Mouse (Mus musculus): ENCODE data around the gene Lag3. TPM values are rescaled to one million over a fixed set of nuclear protein-coding genes. Genes with fewer than 3 reads are reported as not detected.

Gene Lag3
- polyA plus RNA-seq (2014; fragmentation: Nextera tagmentation; extraction: Ambion mirVana): 1.2 and 2.7 TPM in 2 replicates

GRCm38 (mm10) chr6:124911533-124912218 lies at the start of gene Lag3:
Gene Lag3 (minus strand): TSS chr6:124911705.
- H3K4me3 ChIP-seq (ENCODE audit: low read depth, low read length): no peak within 1 kb of the TSS

GRCm38 (mm10) chr6:124961021-124961420 lies 49.5 kb upstream of the Lag3 start:
- Histone ChIP-seq H3K9ac (ENCODE audit: low read length) (no peak overlapping the region), H3K27me3 (replicated peaks; ENCODE audit: control insufficient read depth, insufficient read depth, low read length) (no peaks in the 10 kb centered on the region), H3K4me3 (ENCODE audit: low read depth, low read length) (no peak overlapping the region), H3K27ac (ENCODE audit: low read depth, low read length) (no peak overlapping the region), H3K9me3 (replicated peaks; ENCODE audit: control insufficient read depth, low read length) (no peaks in the 10 kb centered on the region), H3K4me1 (ENCODE audit: control insufficient read depth, insufficient read depth, low read length) (peaks cover 10% of the 10 kb centered on the region), H3K4me2 (ENCODE audit: low read length) (no peak overlapping the region), H3K36me3 (ENCODE audit: control insufficient read depth, insufficient read depth, low read length) (peaks cover 49% of the 10 kb centered on the region)
- no peak for ATAC-seq
- WGBS: 95% methylated on average over 12 of the region's 12 CpGs
- DNase-seq (ENCODE audit: low spot score): no peak

More at GRCm38 (mm10) chr6:124911533-124912218, at the start of gene Lag3:
- Histone ChIP-seq H3K4me2 (ENCODE audit: low read length) (no peak within 1 kb of the TSS), H3K27ac (ENCODE audit: low read depth, low read length) (no peak within 1 kb of the TSS), H3K9ac (ENCODE audit: low read length) (no peak within 1 kb of the TSS), H3K36me3 (ENCODE audit: control insufficient read depth, insufficient read depth, low read length) (peaks cover 28% of the 10 kb centered on the region), H3K4me1 (ENCODE audit: control insufficient read depth, insufficient read depth, low read length) (peaks cover 24% of the 10 kb centered on the region), H3K27me3 (replicated peaks; ENCODE audit: control insufficient read depth, insufficient read depth, low read length) (0 out of 2 replicates have a peak, but pooled peaks cover 2% of the 10 kb centered on the region), H3K9me3 (replicated peaks; ENCODE audit: control insufficient read depth, low read length) (no peaks in the 10 kb centered on the region)
- WGBS: 19% methylated on average over 13 of the region's 13 CpGs
- ATAC-seq (no peak), DNase-seq (ENCODE audit: low spot score) (no peak)

- Histone ChIP-seq H3K27ac (ENCODE audit: low read depth, low read length) (no peak overlapping the region), H3K36me3 (ENCODE audit: control insufficient read depth, insufficient read depth, low read length) (peaks cover 54% of the 10 kb centered on the region), H3K9me3 (replicated peaks; ENCODE audit: control insufficient read depth, low read length) (no peaks in the 10 kb centered on the region), H3K9ac (ENCODE audit: low read length) (no peak overlapping the region), H3K4me2 (ENCODE audit: low read length) (no peak overlapping the region), H3K4me1 (ENCODE audit: control insufficient read depth, insufficient read depth, low read length) (peaks cover 8% of the 10 kb centered on the region), H3K27me3 (replicated peaks; ENCODE audit: control insufficient read depth, insufficient read depth, low read length) (no peaks in the 10 kb centered on the region), H3K4me3 (ENCODE audit: low read depth, low read length) (no peak overlapping the region)
- DNase-seq (ENCODE audit: low spot score): no peak
- no peak for ATAC-seq
- WGBS: 87% methylated on average over 13 of the region's 13 CpGs
These were observed 48.5 kb upstream of the Lag3 start for GRCm38 (mm10) chr6:124959960-124960359.

- Histone ChIP-seq H3K27ac (ENCODE audit: low read depth, low read length) (no peak overlapping the region), H3K27me3 (replicated peaks; ENCODE audit: control insufficient read depth, insufficient read depth, low read length) (no peaks in the 10 kb centered on the region), H3K36me3 (ENCODE audit: control insufficient read depth, insufficient read depth, low read length) (peaks cover 54% of the 10 kb centered on the region), H3K9me3 (replicated peaks; ENCODE audit: control insufficient read depth, low read length) (no peaks in the 10 kb centered on the region), H3K4me1 (ENCODE audit: control insufficient read depth, insufficient read depth, low read length) (no peaks in the 10 kb centered on the region), H3K4me2 (ENCODE audit: low read length) (no peak overlapping the region), H3K4me3 (ENCODE audit: low read depth, low read length) (no peak overlapping the region), H3K9ac (ENCODE audit: low read length) (no peak overlapping the region)
- DNase-seq (ENCODE audit: low spot score) (no peak), ATAC-seq (no peak)
- 92% methylated on average over 3 of the region's 3 CpGs for WGBS
These were observed 46.6 kb upstream of the Lag3 start for GRCm38 (mm10) chr6:124958127-124958526.

GRCm38 (mm10) chr6:124955212-124955611 lies 43.7 kb upstream of the Lag3 start:
- WGBS: 96% methylated on average over 4 of the region's 4 CpGs

GRCm38 (mm10) chr6:124953991-124954715 lies 42.6 kb upstream of the Lag3 start:
- WGBS: 87% methylated on average over 2 of the region's 2 CpGs
- Histone ChIP-seq H3K4me1 (ENCODE audit: control insufficient read depth, insufficient read depth, low read length) (no peaks in the 10 kb centered on the region), H3K27ac (ENCODE audit: low read depth, low read length) (no peak overlapping the region), H3K4me2 (ENCODE audit: low read length) (no peak overlapping the region), H3K36me3 (ENCODE audit: control insufficient read depth, insufficient read depth, low read length) (peaks cover 23% of the 10 kb centered on the region), H3K27me3 (replicated peaks; ENCODE audit: control insufficient read depth, insufficient read depth, low read length) (no peaks in the 10 kb centered on the region), H3K9ac (ENCODE audit: low read length) (no peak overlapping the region), H3K4me3 (ENCODE audit: low read depth, low read length) (no peak overlapping the region), H3K9me3 (replicated peaks; ENCODE audit: control insufficient read depth, low read length) (no peaks in the 10 kb centered on the region)
- DNase-seq (ENCODE audit: low spot score): no peak
- ATAC-seq: no peak

More at GRCm38 (mm10) chr6:124955212-124955611, 43.7 kb upstream of the Lag3 start:
- Histone ChIP-seq H3K4me2 (ENCODE audit: low read length) (no peak overlapping the region), H3K27me3 (replicated peaks; ENCODE audit: control insufficient read depth, insufficient read depth, low read length) (no peaks in the 10 kb centered on the region), H3K9me3 (replicated peaks; ENCODE audit: control insufficient read depth, low read length) (no peaks in the 10 kb centered on the region), H3K9ac (ENCODE audit: low read length) (no peak overlapping the region), H3K36me3 (ENCODE audit: control insufficient read depth, insufficient read depth, low read length) (peaks cover 33% of the 10 kb centered on the region), H3K4me1 (ENCODE audit: control insufficient read depth, insufficient read depth, low read length) (no peaks in the 10 kb centered on the region), H3K4me3 (ENCODE audit: low read depth, low read length) (no peak overlapping the region), H3K27ac (ENCODE audit: low read depth, low read length) (no peak overlapping the region)
- ATAC-seq (no peak), DNase-seq (ENCODE audit: low spot score) (no peak)

GRCm38 (mm10) chr6:124943526-124943925 lies 32.0 kb upstream of the Lag3 start:
- ATAC-seq: no peak
- H3K36me3 ChIP-seq (ENCODE audit: control insufficient read depth, insufficient read depth, low read length): peaks cover 8% of the 10 kb centered on the region
- WGBS: 82% methylated on average over 3 of the region's 3 CpGs

GRCm38 (mm10) chr6:124941679-124942078 lies 30.2 kb upstream of the Lag3 start:
- Histone ChIP-seq H3K9ac (ENCODE audit: low read length) (no peak overlapping the region), H3K36me3 (ENCODE audit: control insufficient read depth, insufficient read depth, low read length) (peaks cover 24% of the 10 kb centered on the region), H3K4me2 (ENCODE audit: low read length) (no peak overlapping the region), H3K27ac (ENCODE audit: low read depth, low read length) (no peak overlapping the region), H3K27me3 (replicated peaks; ENCODE audit: control insufficient read depth, insufficient read depth, low read length) (no peaks in the 10 kb centered on the region), H3K4me3 (ENCODE audit: low read depth, low read length) (no peak overlapping the region), H3K9me3 (replicated peaks; ENCODE audit: control insufficient read depth, low read length) (no peaks in the 10 kb centered on the region), H3K4me1 (ENCODE audit: control insufficient read depth, insufficient read depth, low read length) (no peaks in the 10 kb centered on the region)
- WGBS: 95% methylated on average over 1 of the region's 1 CpGs
- no peak for ATAC-seq
- no peak for DNase-seq (ENCODE audit: low spot score)

More at GRCm38 (mm10) chr6:124943526-124943925, 32.0 kb upstream of the Lag3 start:
- H3K9me3 ChIP-seq (replicated peaks; ENCODE audit: control insufficient read depth, low read length): no peaks in the 10 kb centered on the region
- no peak overlapping the region for H3K9ac ChIP-seq (ENCODE audit: low read length)
- H3K4me2 ChIP-seq (ENCODE audit: low read length): no peak overlapping the region
- no peak overlapping the region for H3K4me3 ChIP-seq (ENCODE audit: low read depth, low read length)
- H3K4me1 ChIP-seq (ENCODE audit: control insufficient read depth, insufficient read depth, low read length): no peaks in the 10 kb centered on the region
- no peaks in the 10 kb centered on the region for H3K27me3 ChIP-seq (replicated peaks; ENCODE audit: control insufficient read depth, insufficient read depth, low read length)
- H3K27ac ChIP-seq (ENCODE audit: low read depth, low read length): no peak overlapping the region
- DNase-seq (ENCODE audit: low spot score): no peak

- H3K4me1 ChIP-seq (ENCODE audit: control insufficient read depth, insufficient read depth, low read length): no peaks in the 10 kb centered on the region
- no peak overlapping the region for H3K4me2 ChIP-seq (ENCODE audit: low read length)
- H3K27ac ChIP-seq (ENCODE audit: low read depth, low read length): no peak overlapping the region
- no peak overlapping the region for H3K9ac ChIP-seq (ENCODE audit: low read length)
- H3K27me3 ChIP-seq (replicated peaks; ENCODE audit: control insufficient read depth, insufficient read depth, low read length): no peaks in the 10 kb centered on the region
- peaks cover 55% of the 10 kb centered on the region for H3K36me3 ChIP-seq (ENCODE audit: control insufficient read depth, insufficient read depth, low read length)
- H3K9me3 ChIP-seq (replicated peaks; ENCODE audit: control insufficient read depth, low read length): no peaks in the 10 kb centered on the region
- 93% methylated on average over 7 of the region's 7 CpGs for WGBS
- no peak for ATAC-seq
- no peak overlapping the region for H3K4me3 ChIP-seq (ENCODE audit: low read depth, low read length)
- DNase-seq (ENCODE audit: low spot score): no peak
These were observed 27.0 kb upstream of the Lag3 start for GRCm38 (mm10) chr6:124938554-124938953.

All from forebrain, embryonic 14.5 days (tissue).